Mouse (Mus musculus) erythroblast, adult 5-6 weeks (primary cell): ENCODE measurements around the gene Ptges. TPM values are rescaled to one million over a fixed set of nuclear protein-coding genes. Genes with fewer than 3 reads are reported as not detected.
A peak's percentile ranks its signal among the peaks of the same experiment; 100 is the strongest.
"Not testable (repeated sequence)": the region's sequence is repeated elsewhere in the genome, so short reads cannot be mapped to it uniquely, and the experiment has no call there.

Experiments
- ATAC-seq: replicated peaks from 2 replicates; pipeline ENCODE4 v1.8.0; 2016; ENCODE audit warnings: moderate number of reproducible peaks, mild to moderate bottlenecking, moderate TSS enrichment, inconsistent platforms; ENCODE audit not compliant: poor library complexity, low FRiP score, severe bottlenecking
- total RNA-seq, 2 experiments: library from RNA; stranded (forward) in 1 of 2; stranded (reverse) in 1 of 2; fragments of 150-400 nt in 1 of 2; fragments of 200-764, 138-1000 nt in 1 of 2; gene quantifications; 2 replicates each; pipeline versions ENCODE4 v1.2.3 to v1.2.4; 2015 to 2017; ENCODE audit warnings: low replicate concordance in 2 of 2

Gene Ptges
- total RNA-seq (2015; ENCODE audit: low replicate concordance) (0.38 and 2.1 TPM in 2 replicates), total RNA-seq (2017; ENCODE audit: low replicate concordance) (0.42 and 2.3 TPM in 2 replicates)

- ATAC-seq = peak; percentile 45
Measured at GRCm38 (mm10) chr2:30929483-30930045, at the start of gene Ptges. TSS of gene Ptges (minus strand) at chr2:30929863.

DNA sequence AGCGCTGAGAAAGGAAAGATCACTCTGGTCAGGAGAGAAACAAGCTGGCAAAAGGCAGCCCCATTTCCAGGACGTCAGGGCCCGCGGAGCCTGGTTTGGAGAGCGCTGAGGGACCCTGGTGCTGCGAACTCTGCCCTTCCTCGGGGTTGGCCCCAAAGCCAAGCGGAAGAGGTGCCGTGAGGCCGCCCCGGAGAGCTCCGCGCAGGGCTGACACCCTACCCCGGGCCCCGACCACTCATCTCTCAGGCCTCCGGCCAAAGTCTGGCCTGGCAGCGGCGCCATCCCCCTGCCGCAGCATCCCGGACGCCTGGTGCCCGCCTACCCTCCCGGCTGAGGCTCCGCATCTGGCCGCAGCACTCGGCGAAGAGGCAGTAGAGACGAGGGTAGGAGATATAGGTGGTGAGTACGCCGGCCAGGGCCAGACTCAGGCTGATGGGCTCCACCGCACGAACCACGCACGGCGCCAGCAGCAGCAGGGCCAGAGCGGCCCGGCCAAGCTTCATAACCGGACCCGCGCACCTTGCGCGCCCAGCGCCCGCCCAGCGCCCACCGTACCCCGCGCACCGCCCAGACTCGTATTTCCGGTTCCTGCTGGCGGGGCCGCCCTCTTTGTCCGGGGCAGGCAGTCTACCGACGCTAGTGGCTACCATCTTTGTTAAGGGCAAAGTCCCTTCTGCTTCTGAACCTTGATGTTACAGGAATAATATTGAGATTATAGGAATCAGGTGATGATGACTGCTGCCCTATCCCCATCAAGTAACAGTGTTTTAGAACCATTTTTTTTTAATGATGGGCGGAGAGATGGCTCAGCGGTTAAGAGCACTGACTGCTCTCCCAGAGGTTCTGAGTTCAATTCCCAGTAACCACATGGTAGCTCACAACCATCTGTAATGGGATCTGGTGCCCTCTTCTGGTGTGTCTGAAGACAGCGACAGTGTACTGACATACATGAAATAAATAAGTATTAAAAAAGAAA lies 38.0 kb upstream of the Ptges start, which contains the start of gene Tor1a:
Tor1a (minus strand) TSS at position 582 of the 976 bp plus-strand sequence.
- peak; percentile 89 for ATAC-seq

DNA sequence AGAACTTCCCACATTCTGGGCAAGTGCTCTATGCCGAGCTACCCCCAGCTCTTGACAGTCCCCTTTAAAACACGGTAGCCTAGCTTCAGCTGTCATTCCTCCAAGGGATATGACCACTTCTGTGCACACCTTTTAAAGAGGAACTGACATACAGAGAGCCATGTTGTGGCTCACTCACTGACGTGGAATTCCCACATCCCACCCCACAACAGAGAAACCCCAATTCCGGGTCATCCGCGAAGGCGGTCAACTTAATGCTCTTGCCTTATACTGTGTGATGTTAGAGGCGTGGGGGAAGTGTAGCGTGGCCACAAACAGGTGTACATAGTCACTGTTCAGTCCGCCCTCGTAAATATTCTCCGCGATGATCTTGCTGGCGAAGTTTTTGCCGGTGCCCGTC lies 37.2 kb upstream of the Ptges start:
- peak; percentile 28; the same call in 1 of the 2 replicates for ATAC-seq

DNA sequence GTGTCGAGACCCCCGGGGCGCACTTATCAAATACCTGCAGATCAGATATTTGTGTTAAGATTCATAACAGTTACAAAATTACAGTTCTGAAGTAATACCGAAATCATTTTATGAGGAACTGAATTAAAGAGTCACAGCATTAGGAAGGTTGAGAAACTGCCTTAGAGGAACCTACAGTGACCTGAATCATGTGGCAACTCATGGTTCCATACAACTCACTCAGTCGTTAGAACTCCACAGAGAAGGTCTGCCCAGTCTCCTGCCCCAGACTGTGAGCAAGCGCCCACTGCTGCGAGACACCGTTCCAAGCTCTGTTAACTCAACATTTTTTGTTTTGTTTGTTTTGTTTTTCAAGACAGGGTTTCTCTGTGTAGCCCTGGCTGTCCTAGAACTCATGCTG lies 36.0 kb upstream of the Ptges start:
- ATAC-seq = no peak

- ATAC-seq = no peak
Measured at GRCm38 (mm10) chr2:30962570-30963254, 33.0 kb upstream of the Ptges start.

- no peak for ATAC-seq
Measured at GRCm38 (mm10) chr2:30959856-30960255, 30.2 kb upstream of the Ptges start.

DNA sequence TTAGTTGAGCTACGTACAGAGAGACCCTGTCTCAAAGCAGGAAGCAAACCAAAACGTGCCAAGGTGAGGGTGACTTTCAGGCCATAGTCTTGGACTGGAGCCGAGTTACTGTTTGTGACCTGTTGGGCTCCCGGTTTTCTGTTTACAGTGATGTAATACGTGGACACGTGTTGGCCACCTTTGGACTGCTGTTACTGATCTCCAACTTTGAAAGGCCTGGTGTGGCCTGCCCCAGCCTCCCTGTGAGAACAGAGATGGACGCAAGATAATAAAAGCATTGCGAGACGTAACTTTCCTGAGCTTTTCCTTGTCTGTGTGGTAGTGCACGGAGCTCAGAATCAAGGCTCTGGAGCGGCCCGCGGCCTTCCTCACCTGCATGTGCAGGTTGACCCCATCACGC lies 29.1 kb upstream of the Ptges start:
- no peak for ATAC-seq

DNA sequence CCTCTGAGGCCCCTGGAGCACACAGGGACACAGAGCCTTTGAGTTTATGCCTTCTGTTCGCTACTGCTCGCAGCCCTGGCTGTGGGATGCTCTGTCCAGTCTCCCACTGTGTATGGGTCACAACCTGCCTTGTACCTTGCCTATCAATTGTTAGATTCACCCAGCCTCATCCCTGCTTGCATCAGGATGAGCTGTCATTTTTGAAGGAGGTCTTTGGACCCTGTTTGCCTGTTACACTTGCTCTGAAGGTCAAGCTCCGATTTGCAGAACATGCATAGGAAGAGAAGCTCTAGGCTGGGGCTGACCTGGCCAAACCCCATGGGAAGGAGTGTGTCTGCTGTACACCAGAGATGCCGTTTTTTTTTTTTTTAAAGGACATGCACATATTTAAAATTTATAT lies 27.8 kb upstream of the Ptges start:
- ATAC-seq = no peak

- no peak for ATAC-seq
Measured at GRCm38 (mm10) chr2:30954797-30955196, 25.1 kb upstream of the Ptges start.

DNA sequence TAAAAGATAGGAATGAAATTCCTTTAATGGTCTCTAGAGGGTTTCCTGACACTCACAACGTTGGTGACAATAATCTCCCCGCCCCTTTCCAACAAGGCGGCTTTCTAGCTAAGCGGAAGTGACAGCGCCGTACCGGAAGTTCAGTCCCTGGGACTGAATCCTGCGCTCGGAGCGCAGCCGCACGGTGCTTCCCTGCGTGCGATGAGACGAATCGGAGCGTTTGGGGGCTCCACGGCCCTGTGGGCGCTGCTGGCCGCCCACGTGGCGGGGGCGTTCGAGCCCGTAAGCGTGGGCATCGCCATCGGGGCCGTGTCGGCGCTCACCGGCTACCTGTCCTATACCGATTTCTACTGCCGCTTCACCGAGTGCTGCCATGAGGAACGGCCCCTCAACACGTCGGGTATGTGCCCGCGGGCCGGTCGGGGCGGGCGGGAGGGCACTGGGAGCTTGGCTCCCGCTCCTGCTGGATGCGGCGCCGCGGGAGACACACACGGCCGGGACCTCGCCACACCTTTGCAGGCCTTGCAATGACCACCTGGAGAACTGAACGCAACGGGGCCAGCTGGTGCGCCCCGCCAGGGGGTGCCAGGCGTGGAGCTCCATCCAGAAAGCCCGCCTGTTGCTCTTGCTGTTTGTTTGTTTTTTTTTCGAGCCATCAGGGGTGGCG lies 23.3 kb upstream of the Ptges start, which contains the start of gene Tor1b:
Tor1b (plus strand) TSS at position 136 of the 667 bp plus-strand sequence.
- ATAC-seq = peak; percentile 95

DNA sequence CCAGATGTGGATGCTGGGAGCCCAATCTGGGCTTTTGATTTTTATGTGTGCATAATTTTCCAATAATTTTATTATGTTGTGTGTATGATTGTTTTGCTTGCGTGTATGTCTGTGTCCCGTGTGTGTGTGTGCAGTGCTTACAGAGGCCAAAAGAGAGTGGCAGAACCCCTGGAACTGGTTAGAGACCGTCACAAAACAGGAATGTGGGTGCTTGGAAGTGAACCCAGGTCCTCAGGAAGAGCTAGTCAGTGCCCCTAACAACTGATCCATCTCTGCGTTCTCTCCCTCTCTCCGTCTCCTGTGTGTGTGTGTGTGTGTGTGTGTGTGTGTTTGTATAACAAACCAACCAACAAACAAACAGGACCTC lies 22.8 kb upstream of the Ptges start:
- ATAC-seq = peak; percentile 9; the same call in 1 of the 2 replicates

- peak; percentile 99 for ATAC-seq
Measured at GRCm38 (mm10) chr2:30942603-30943011, 12.9 kb upstream of the Ptges start.

DNA sequence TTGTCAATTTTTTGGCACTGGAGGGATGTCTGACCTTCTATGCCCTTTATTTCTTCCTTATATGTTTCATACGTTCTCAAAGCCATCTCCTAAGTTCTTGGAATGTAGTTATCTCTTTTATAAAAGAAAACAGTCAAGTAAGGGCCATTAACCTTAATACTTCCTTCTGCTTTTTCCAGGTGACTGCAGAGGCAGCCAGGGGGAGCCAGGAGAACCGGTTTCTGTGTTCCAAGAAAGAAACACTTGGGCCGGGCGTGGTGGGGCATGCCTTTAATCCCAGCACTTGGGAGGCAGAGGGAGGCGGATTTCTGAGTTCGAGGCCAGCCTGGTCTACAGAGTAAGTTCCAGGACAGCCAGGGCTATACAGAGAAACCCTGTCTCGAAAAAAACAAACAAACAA lies 12.5 kb upstream of the Ptges start:
- not testable (repeated sequence) for ATAC-seq

DNA sequence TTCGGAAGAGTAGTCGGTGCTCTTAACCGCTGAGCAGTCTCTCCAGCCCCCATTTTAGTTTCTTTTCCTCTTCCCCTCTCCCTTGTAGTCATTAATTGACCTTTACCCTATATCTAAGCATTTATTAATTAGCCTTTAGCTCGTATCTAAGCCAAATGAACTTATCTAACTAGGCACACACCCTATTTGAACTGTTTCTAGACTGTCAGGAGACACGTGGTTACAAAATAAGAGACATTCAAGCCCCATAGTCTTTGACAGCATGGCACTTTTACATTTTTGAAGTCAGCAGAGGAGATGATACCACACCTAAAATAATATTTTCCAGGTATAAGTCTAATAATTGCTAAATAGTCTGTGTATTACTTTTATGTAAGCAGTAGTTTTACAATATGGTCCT lies 11.9 kb upstream of the Ptges start:
- no peak for ATAC-seq

DNA sequence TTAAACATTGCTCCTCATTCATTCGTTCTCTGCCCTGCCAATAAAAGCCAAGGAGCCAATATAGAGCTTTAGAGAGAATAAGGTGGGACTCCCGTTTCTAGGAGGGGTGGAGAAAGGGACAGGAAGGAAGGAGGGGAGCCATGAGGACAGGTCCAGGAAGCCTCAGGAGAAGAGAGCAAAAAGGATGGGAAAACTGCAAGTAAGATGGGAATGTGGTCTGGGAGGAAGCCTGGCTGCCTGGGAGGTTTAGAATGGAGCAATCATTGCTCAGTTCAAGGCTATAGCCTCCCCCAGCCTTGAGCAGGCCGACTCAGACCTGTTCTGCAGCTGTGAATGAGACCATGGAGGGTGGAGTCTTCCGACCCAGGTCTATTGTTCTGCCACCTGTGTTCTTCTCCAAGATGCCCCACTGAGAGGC lies 8.9 kb upstream of the Ptges start:
- no peak for ATAC-seq

- ATAC-seq = no peak
Measured at GRCm38 (mm10) chr2:30937731-30938130, 8.1 kb upstream of the Ptges start.

- no peak for ATAC-seq
Measured at GRCm38 (mm10) chr2:30936808-30937207, 7.1 kb upstream of the Ptges start.

GRCm38 (mm10) chr2:30933917-30934450 lies 4.3 kb upstream of the Ptges start:
- peak; percentile 72; the same call in 1 of the 2 replicates for ATAC-seq

DNA sequence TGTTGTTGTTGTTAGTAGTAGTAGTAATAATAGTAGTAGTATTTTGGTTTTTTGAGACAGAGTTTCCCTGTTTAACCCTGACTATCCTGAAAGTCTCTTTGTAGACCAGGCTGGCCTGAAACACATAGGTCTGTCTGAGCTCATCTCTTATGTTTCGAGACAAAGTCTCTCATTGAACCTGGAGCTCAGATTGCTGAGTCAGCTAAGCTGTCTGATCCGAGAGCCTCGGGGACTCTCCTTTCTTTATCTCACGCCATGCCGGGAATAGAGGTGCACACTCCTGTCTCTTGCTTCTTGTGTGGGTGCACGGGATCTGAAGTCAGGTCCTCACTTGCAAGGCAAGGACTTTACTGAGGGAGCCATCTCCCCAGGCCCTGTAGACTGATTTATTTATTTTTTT lies 3.4 kb upstream of the Ptges start:
- no peak for ATAC-seq
